Mouse (Mus musculus) leukemia stem cell, adult 10-12 weeks (primary cell): ENCODE results near the gene Tmem63a. TPM values are rescaled to one million over a fixed set of nuclear protein-coding genes. Genes with fewer than 3 reads are reported as not detected.

Experiments used
- polyA plus RNA-seq: library from polyadenylated mRNA; stranded (reverse); fragments of >175 nt; gene quantifications from 2 replicates; pipeline ENCODE4 v1.2.3, GENCODE M21; 2012; ENCODE audit warnings: low replicate concordance

The Tmem63a gene
- 15.9 and 22.0 TPM in 2 replicates for polyA plus RNA-seq

DNA sequence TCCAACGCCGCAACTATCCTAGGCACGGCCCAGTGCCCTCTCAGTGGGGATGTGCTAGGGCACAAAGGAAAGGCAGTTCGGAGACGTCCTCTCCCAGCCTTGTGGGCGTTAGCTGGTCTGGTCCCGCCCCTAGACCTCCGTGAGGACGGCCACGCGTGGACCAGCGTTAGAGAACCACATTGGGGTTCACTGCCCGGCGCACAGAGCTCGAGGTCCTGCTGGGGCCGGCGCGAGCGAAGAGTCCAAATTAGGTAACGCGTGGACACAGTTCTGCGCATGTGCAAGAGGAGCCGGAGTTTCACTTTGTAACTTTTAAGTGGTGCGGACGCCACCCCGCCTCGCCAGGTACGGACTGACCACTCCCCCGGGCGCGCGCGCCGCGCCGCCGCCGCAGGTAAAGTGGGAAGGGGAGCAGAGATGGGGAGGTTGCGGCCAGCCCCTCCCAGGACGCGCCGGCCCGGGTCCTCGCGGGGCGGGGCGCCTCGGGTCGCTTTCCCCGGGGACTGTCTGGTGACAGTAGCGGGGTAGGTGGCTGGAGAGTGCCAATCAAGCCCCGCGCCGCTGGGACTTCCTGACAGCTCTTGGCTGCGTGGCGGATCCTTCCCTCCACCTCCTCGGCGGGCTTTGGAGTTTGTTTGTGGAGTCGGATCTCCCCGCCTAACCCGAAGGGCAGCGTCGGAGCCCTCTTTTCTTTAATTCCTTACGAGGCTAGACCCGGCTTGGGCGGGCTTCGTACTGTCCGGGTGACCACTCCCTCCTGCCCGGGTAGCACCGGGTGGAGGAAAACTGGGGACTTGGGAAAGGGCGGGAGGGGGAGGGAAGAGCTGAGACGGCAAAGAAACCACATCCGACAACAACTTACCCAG is at the start of gene Tmem63a:
Gene Tmem63a (plus strand): TSS at position 179 of the 866 bp plus-strand sequence.

DNA sequence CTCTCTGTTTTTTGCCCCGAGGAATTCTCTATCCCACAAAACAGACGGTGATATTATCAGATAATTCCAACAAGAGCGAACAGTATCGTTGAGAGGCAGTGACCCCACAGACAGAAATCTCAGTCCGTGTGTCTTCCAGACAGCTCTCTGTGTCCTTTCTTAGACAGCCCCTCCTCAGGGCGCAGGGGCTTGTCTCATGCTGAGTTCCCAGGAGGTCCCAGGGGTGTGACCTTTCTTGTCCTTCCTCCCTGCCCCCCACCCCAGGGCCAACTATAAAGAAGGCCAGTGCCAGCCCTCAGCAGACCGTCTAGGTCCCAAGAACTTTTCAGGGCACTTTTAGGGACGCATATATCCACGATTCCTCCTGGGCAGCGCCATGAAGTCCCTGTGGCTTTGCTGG is 49.3 kb upstream of the Tmem63a start, which contains the start of gene Lefty2:
Gene Lefty2 (plus strand): TSS at position 301 of the 400 bp plus-strand sequence.

DNA sequence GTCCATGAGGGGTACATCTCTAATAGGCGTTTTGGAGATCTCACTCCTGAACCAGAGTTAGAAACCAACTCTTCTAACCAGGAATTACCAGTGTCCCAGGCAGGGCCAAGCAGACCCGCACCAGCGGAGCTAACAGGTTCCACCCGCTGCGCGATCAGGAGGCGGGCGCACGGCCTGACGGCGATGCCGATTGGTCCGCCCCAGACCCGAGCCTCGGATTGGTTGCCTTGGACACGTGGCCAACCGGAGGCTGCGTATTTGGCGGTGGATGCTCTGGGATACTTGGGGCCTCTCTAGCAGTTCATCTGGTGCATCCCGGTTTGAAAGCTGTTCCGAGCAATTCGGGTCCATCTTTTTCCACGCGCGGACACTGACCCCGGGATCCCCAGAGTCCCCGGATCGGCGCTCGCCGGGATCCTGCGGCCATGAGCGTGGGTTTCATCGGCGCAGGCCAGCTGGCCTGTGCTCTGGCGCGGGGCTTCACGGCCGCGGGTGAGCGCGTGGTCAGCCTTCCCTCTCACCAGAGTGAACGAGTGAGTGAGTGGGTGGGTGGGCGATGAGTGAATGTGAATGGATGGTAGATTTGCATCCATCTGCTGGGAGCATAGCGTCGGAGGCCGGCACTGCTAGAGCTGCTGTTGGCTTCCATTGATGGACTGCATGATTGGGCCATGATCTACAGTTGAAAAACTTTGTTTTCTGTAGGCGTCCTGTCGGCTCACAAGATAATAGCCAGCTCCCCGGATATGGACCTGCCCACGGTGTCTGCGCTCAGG is 37.9 kb upstream of the Tmem63a start, which contains the start of gene Pycr2:
Gene Pycr2 (plus strand): TSS at position 255 of the 776 bp plus-strand sequence.

DNA sequence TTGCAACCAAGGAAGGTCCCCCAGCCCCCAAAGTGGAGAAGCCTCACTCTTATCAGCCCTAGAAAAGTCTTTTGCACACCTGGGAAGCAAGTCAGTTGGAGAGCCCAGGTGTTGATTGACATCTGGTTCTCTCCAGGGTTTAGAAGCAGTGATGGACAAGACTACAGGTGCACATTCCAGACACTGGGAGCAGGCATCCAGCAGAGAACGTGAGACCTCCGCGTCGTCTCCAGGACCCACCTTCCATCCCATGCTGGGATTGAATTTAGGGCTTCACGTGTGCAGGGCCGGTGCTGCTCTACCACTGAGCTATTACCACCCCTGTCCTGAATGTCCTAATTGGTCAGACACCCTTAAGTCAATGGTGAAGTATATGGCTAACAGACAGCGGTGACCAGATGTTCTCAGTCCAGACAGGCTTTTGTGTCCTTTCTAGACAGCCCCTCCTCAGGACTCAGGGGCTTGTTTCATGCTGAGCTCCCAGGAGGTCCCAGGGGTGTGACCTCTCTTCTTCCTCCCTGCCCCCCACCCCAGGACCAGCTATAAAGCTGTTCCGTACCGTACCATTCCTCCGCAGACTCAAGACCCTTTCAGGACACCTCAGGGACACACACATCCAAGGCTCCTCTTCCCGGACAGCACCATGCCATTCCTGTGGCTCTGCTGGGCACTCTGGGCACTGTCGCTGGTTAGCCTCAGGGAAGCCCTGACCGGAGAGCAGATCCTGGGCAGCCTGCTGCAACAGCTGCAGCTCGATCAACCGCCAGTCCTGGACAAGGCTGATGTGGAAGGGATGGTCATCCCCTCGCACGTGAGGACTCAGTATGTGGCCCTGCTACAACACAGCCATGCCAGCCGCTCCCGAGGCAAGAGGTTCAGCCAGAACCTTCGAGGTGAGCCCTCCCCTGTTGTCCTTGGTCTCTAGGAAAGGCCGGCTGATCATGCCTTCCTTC is 7.4 kb upstream of the Tmem63a start, which contains the start of gene Lefty1:
Gene Lefty1 (plus strand): TSS at position 556 of the 953 bp plus-strand sequence.

DNA sequence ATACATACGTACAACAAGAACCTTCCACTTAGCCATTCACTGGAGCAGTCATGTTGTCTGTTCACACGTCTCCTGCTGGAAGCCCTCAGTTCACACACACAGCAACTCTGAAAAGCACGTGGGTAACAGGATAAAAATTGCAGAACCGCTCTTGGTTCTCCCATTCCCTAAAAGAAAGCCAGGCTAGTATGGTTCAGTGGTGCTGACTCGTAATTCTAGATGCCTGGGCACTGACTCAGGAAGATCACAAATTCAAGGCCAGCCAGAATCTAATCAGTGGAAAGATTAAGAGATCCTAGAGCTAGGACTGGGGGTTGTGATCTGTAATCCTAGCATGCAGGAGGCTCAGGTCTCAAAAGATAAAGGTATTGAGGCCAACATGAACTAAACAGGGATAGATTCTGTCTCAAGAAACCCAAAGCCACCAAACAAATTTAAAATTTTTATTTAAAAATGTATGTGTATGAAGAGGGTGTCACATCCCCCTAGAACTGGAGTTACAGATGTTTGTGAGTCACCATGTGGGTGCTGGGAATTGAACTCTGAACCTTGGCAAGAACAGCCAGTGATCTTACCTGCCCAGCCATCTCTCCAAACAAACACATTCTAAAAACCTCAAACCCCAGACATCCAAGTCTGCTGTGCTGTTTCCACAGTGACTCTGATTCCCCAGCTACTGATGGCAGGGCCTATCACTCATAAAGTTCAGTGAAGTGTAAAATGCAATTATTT is 78.8 kb downstream of the Tmem63a start, which contains the start of gene Ephx1:
Gene Ephx1 (minus strand): TSS at position 149 of the 732 bp plus-strand sequence.

Other genes starting within 250 kb of the Tmem63a start
- not detected in 2 replicates for gene Mixl1, start 245.3 kb upstream of the Tmem63a start, polyA plus RNA-seq
- gene Acbd3, start 216.3 kb upstream of the Tmem63a start, polyA plus RNA-seq = 3.6 and 4.6 TPM in 2 replicates
- gene H3f3a, start 128.4 kb upstream of the Tmem63a start, polyA plus RNA-seq = 59.5 and 513 TPM in 2 replicates
- 3.2 and 14.2 TPM in 2 replicates for gene Sde2, start 91.2 kb upstream of the Tmem63a start, polyA plus RNA-seq
- gene Lefty2, start 49.2 kb upstream of the Tmem63a start, polyA plus RNA-seq = not detected in 2 replicates
- 353 and 400 TPM in 2 replicates for gene Pycr2, start 38.1 kb upstream of the Tmem63a start, polyA plus RNA-seq
- 10.0 and 16.2 TPM in 2 replicates for gene Lefty1, start 7.3 kb upstream of the Tmem63a start, polyA plus RNA-seq
- gene Ephx1, start 78.6 kb downstream of the Tmem63a start, polyA plus RNA-seq = 2.3 and 3.0 TPM in 2 replicates
- gene 9130409I23Rik, start 108.9 kb downstream of the Tmem63a start, polyA plus RNA-seq = not detected in 2 replicates
- 5.7 and 5.9 TPM in 2 replicates for gene Nvl, start 201.9 kb downstream of the Tmem63a start, polyA plus RNA-seq
- gene Cnih4, start 202.3 kb downstream of the Tmem63a start, polyA plus RNA-seq = 21.3 and 54.4 TPM in 2 replicates